Mouse (Mus musculus) MEL (cell line): ENCODE results near the gene Pdss2.

Experiments used
- NRF1 ChIP-seq: IDR thresholded peaks from 2 replicates; pipeline ENCODE4 v1.6.1; 2014; ENCODE audit warnings: low read depth, mild to moderate bottlenecking, inconsistent platforms, low read length, improper control_type of control experiment, moderate library complexity; ENCODE audit not compliant: poor library complexity, insufficient read depth, severe bottlenecking
- POLR2A ChIP-seq, 2 experiments: IDR thresholded peaks; 2 replicates each; pipeline ENCODE4 v1.6.1; 2011 to 2012; ENCODE audit warnings: low read length in 2 of 2, mild to moderate bottlenecking in 2 of 2, control low read depth in 1 of 2, improper control_type of control experiment in 1 of 2, low read depth in 1 of 2, moderate library complexity in 1 of 2; ENCODE audit not compliant: control insufficient read depth in 1 of 2, insufficient read depth in 1 of 2, poor library complexity in 1 of 2
- USF1 ChIP-seq: IDR thresholded peaks from 2 replicates; pipeline ENCODE4 v1.6.1; 2014; ENCODE audit warnings: low read depth, mild to moderate bottlenecking, inconsistent platforms, low read length, improper control_type of control experiment, moderate library complexity
- ZMIZ1 ChIP-seq: IDR thresholded peaks from 2 replicates; pipeline ENCODE4 v1.6.1; 2012; ENCODE audit warnings: low read depth, mild to moderate bottlenecking, inconsistent platforms, low read length, improper control_type of control experiment, moderate library complexity

- no peak for TF ChIP-seq NRF1
- no peak for TF ChIP-seq POLR2A (IDR thresholded peaks at IDR 0.05; ENCODE audit: control insufficient read depth in 1 of 2, insufficient read depth in 1 of 2, low read depth in 1 of 2, low read length in 2 of 2, poor library complexity in 1 of 2)
- no peak for TF ChIP-seq ZMIZ1
- TF ChIP-seq USF1, result no peak
These were observed 14.7 kb downstream of the Pdss2 start for GRCm38 (mm10) chr10:43235758-43236669.
